Mouse (Mus musculus) myocyte (in vitro differentiated cells): Measurements from ENCODE around the gene Cdipt. TPM values are rescaled to one million over a fixed set of nuclear protein-coding genes. Genes with fewer than 3 reads are reported as not detected.

ENCODE experiments used
- H3K27me3 ChIP-seq: one replicate; pipeline ENCODE4 v1.6.1; 2011; ENCODE audit not compliant: control insufficient read depth, insufficient read depth, insufficient read length
- H3K36me3 ChIP-seq: one replicate; pipeline ENCODE4 v1.6.1; 2011; ENCODE audit not compliant: control insufficient read depth, insufficient read depth
- H3K4me2 ChIP-seq: one replicate; pipeline ENCODE4 v1.6.1; 2011; ENCODE audit warnings: low read depth, control low read depth
- H3K4me3 ChIP-seq: one replicate; pipeline ENCODE4 v1.5.1; 2011; ENCODE audit warnings: mild to moderate bottlenecking, control low read depth, moderate library complexity
- H3K79me2 ChIP-seq: one replicate; pipeline ENCODE4 v1.6.1; 2011; ENCODE audit not compliant: control insufficient read depth, insufficient read depth
- H3ac ChIP-seq: one replicate; pipeline ENCODE4 v1.6.1; 2011; ENCODE audit not compliant: control insufficient read depth, insufficient read length
- CEBPB ChIP-seq: IDR thresholded peaks from 2 replicates; pipeline ENCODE4 v1.6.1; 2011; ENCODE audit warnings: mild to moderate bottlenecking, moderate library complexity; ENCODE audit not compliant: poor library complexity, insufficient read depth, severe bottlenecking
- E2F4 ChIP-seq: IDR thresholded peaks from one replicate; pipeline ENCODE4 v1.6.1; 2011; ENCODE audit warnings: mild to moderate bottlenecking, control low read depth, moderate library complexity; ENCODE audit not compliant: insufficient read depth
- MAX ChIP-seq: IDR thresholded peaks from one replicate; pipeline ENCODE4 v1.6.1; 2011; ENCODE audit warnings: low read depth, mild to moderate bottlenecking, control low read depth
- MYOD1 ChIP-seq, 3 experiments: IDR thresholded peaks; one replicate each; pipeline ENCODE4 v1.6.1; 2011; ENCODE audit warnings: control low read depth in 2 of 3, low read depth in 2 of 3, mild to moderate bottlenecking in 2 of 3, moderate library complexity in 1 of 3; ENCODE audit not compliant: insufficient read length in 2 of 3, control insufficient read depth in 1 of 3
- MYOG ChIP-seq, 3 experiments: IDR thresholded peaks; one replicate each; pipeline ENCODE4 v1.6.1; 2011; ENCODE audit warnings: control low read depth in 2 of 3, low read depth in 2 of 3, mild to moderate bottlenecking in 2 of 3; ENCODE audit not compliant: insufficient read length in 2 of 3, control insufficient read depth in 1 of 3, insufficient read depth in 1 of 3
- POLR2A ChIP-seq: IDR thresholded peaks from one replicate; pipeline ENCODE4 v1.6.1; 2011; ENCODE audit warnings: low read depth, mild to moderate bottlenecking, control low read depth, moderate library complexity; ENCODE audit not compliant: insufficient read length
- POLR2AphosphoS2 ChIP-seq: IDR thresholded peaks from one replicate; pipeline ENCODE4 v1.6.1; 2011; ENCODE audit warnings: low read depth, control low read depth; ENCODE audit not compliant: insufficient read length
- REST ChIP-seq: IDR thresholded peaks from one replicate; pipeline ENCODE4 v1.6.1; 2011; ENCODE audit warnings: mild to moderate bottlenecking, control low read depth, moderate library complexity; ENCODE audit not compliant: insufficient read depth, insufficient read length
- SRF ChIP-seq: IDR thresholded peaks from one replicate; pipeline ENCODE4 v1.6.1; 2011; ENCODE audit warnings: low read depth; ENCODE audit not compliant: control insufficient read depth, insufficient read length
- TCF12 ChIP-seq: IDR thresholded peaks from one replicate; pipeline ENCODE4 v1.6.1; 2011; ENCODE audit warnings: mild to moderate bottlenecking, control low read depth; ENCODE audit not compliant: poor library complexity, insufficient read depth, severe bottlenecking
- TCF3 ChIP-seq: IDR thresholded peaks from one replicate; pipeline ENCODE4 v1.6.1; 2011; ENCODE audit warnings: low read depth, control low read depth; ENCODE audit not compliant: insufficient read length
- USF1 ChIP-seq: IDR thresholded peaks from one replicate; pipeline ENCODE4 v1.6.1; 2011; ENCODE audit warnings: low read depth, mild to moderate bottlenecking, control low read depth, moderate library complexity
- polyA plus RNA-seq: library from polyadenylated mRNA; unstranded; fragments of >200 nt; fragmentation: generic; extraction: Trizol; gene quantifications from one replicate; pipeline ENCODE4 v1.2.1, GENCODE M21; 2012; ENCODE audit warnings: missing spikeins

Cdipt gene
- polyA plus RNA-seq, 1 experiment = 173 TPM

- TF ChIP-seq POLR2AphosphoS2 (no peak), TCF3 (no peak)
- peaks cover 13% of the 10 kb centered on the region for H3K79me2 ChIP-seq
- no peak overlapping the region for H3ac ChIP-seq
- H3K4me3 ChIP-seq = no peak overlapping the region
- H3K36me3 ChIP-seq = peaks cover 14% of the 10 kb centered on the region
- H3K27me3 ChIP-seq = no peaks in the 10 kb centered on the region
- H3K4me2 ChIP-seq = no peak overlapping the region
Observed at GRCm38 (mm10) chr7:126978841-126979240, 3.1 kb downstream of the Cdipt start.

- Histone ChIP-seq H3K36me3 (peaks cover 14% of the 10 kb centered on the region), H3K4me2 (no peak overlapping the region), H3K79me2 (peaks cover 9% of the 10 kb centered on the region), H3K27me3 (no peaks in the 10 kb centered on the region), H3ac (no peak overlapping the region), H3K4me3 (no peak overlapping the region)
- TF ChIP-seq CEBPB (no peak), POLR2A (no peak), REST (no peak), TCF12 (no peak), SRF (no peak), MYOG (IDR thresholded peaks at IDR 0.05; ENCODE audit: control insufficient read depth in 1 of 3, insufficient read depth in 1 of 3, insufficient read length in 2 of 3, low read depth in 2 of 3) (no peak), USF1 (no peak), POLR2AphosphoS2 (no peak), E2F4 (no peak), MAX (no peak), MYOD1 (IDR thresholded peaks at IDR 0.05; ENCODE audit: control insufficient read depth in 1 of 3, insufficient read length in 2 of 3, low read depth in 2 of 3) (no peak), TCF3 (no peak)
Observed at GRCm38 (mm10) chr7:126981601-126982000, 5.9 kb downstream of the Cdipt start.

- Histone ChIP-seq H3K27me3 (no peaks in the 10 kb centered on the region), H3K79me2 (peaks cover 5% of the 10 kb centered on the region), H3K36me3 (peaks cover 14% of the 10 kb centered on the region), H3ac (no peak overlapping the region), H3K4me3 (no peak overlapping the region), H3K4me2 (no peak overlapping the region)
- no peak for TF ChIP-seq TCF3
- TF ChIP-seq TCF12 = no peak
- TF ChIP-seq MYOG (IDR thresholded peaks at IDR 0.05; ENCODE audit: control insufficient read depth in 1 of 3, insufficient read depth in 1 of 3, insufficient read length in 2 of 3, low read depth in 2 of 3) = no peak
- TF ChIP-seq CEBPB = no peak
- TF ChIP-seq POLR2AphosphoS2 = no peak
- TF ChIP-seq MAX = no peak
- no peak for TF ChIP-seq REST
- no peak for TF ChIP-seq E2F4
- no peak for TF ChIP-seq SRF
- TF ChIP-seq USF1 = no peak
- no peak for TF ChIP-seq POLR2A
- no peak for TF ChIP-seq MYOD1 (IDR thresholded peaks at IDR 0.05; ENCODE audit: control insufficient read depth in 1 of 3, insufficient read length in 2 of 3, low read depth in 2 of 3)
Observed at GRCm38 (mm10) chr7:126982054-126982453, 6.3 kb downstream of the Cdipt start.

- H3K27me3 ChIP-seq = no peaks in the 10 kb centered on the region
- H3ac ChIP-seq = no peak overlapping the region
- no peak overlapping the region for H3K4me3 ChIP-seq
- no peaks in the 10 kb centered on the region for H3K79me2 ChIP-seq
- TF ChIP-seq CEBPB (no peak), MYOG (IDR thresholded peaks at IDR 0.05; ENCODE audit: control insufficient read depth in 1 of 3, insufficient read depth in 1 of 3, insufficient read length in 2 of 3, low read depth in 2 of 3) (peak in 1 of 3 experiments; percentile 24), MYOD1 (IDR thresholded peaks at IDR 0.05; ENCODE audit: control insufficient read depth in 1 of 3, insufficient read length in 2 of 3, low read depth in 2 of 3) (peak in 2 of 3 experiments; percentile 34 to 76), POLR2A (no peak), TCF12 (no peak), REST (no peak)
- H3K36me3 ChIP-seq = peaks cover 11% of the 10 kb centered on the region
- H3K4me2 ChIP-seq = no peak overlapping the region
Observed at GRCm38 (mm10) chr7:126983113-126983512, 7.4 kb downstream of the Cdipt start.

- Histone ChIP-seq H3K36me3 (peaks cover 5% of the 10 kb centered on the region), H3K79me2 (no peaks in the 10 kb centered on the region), H3K4me3 (no peak overlapping the region), H3K27me3 (no peaks in the 10 kb centered on the region), H3K4me2 (peak overlapping the region; percentile 9), H3ac (no peak overlapping the region)
- peak; percentile 23 for TF ChIP-seq TCF12
- TF ChIP-seq E2F4 = no peak
- TF ChIP-seq POLR2AphosphoS2 = peak; percentile 61
- no peak for TF ChIP-seq TCF3
- no peak for TF ChIP-seq MAX
- TF ChIP-seq SRF = no peak
- no peak for TF ChIP-seq REST
- peak; percentile 13 to 89 (median 67) for TF ChIP-seq MYOD1 (IDR thresholded peaks at IDR 0.05; ENCODE audit: control insufficient read depth in 1 of 3, insufficient read length in 2 of 3, low read depth in 2 of 3)
- no peak for TF ChIP-seq CEBPB
- peak; percentile 66 to 88 (median 66) for TF ChIP-seq MYOG (IDR thresholded peaks at IDR 0.05; ENCODE audit: control insufficient read depth in 1 of 3, insufficient read depth in 1 of 3, insufficient read length in 2 of 3, low read depth in 2 of 3)
- TF ChIP-seq POLR2A = no peak
- peak; percentile 66 for TF ChIP-seq USF1
Observed at GRCm38 (mm10) chr7:126984667-126985444, 9.1 kb downstream of the Cdipt start.
